Mouse (Mus musculus) ES-Bruce4 (cell line): ENCODE measurements around the gene Rbms1.

Experiments
- CTCF ChIP-seq: IDR thresholded peaks from one replicate; pipeline ENCODE4 v1.8.1; 2011; ENCODE audit warnings: low read depth, low read length
- POLR2A ChIP-seq: IDR thresholded peaks from one replicate; pipeline ENCODE4 v1.8.1; 2011; ENCODE audit warnings: low read length; ENCODE audit not compliant: insufficient read depth

DNA sequence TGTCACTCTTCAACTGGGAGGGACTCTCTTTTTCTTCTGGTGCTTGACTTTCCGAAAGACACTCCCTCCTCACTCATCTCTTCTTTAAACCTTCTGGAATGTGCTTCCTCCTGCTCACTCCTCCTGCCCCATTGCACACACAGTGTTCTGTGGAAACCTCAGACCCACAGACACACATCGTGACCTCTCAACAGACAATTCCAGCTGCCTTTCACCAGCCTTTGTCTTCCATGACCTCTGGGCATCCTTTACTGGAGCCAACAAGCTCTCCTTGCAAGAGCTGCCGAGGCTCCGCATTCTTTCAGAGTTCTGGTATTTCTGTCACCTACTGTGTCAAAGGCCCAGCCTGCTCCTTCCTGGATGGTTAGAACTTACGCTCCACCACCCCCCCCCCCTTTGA, 92.0 kb downstream of the Rbms1 start:
- TF ChIP-seq POLR2A (no peak), CTCF (no peak)
